Mouse (Mus musculus) heart, embryonic 10.5 days (tissue): ENCODE data around the gene BC049715. TPM values are rescaled to one million over a fixed set of nuclear protein-coding genes. Genes with fewer than 3 reads are reported as not detected.
A peak's percentile ranks its signal among the peaks of the same experiment; 100 is the strongest.
"Not testable (repeated sequence)": the region's sequence is repeated elsewhere in the genome, so short reads cannot be mapped to it uniquely, and the experiment has no call there.

Source experiments
- DNase-seq: peaks from one replicate; pipeline ENCODE4 v3.0.0-alpha.2; 2017; ENCODE audit warnings: low spot score
- H3K27ac ChIP-seq: fragments of 300-500 bp; sonication (generic); 2 replicates; pipeline ENCODE4 v1.5.1; 2016; ENCODE audit warnings: mild to moderate bottlenecking
- H3K27me3 ChIP-seq: fragments of 300-500 bp; sonication (generic); 2 replicates; pipeline ENCODE4 v1.6.1; 2016; ENCODE audit warnings: mild to moderate bottlenecking; ENCODE audit not compliant: poor library complexity, insufficient read depth, severe bottlenecking
- H3K36me3 ChIP-seq: fragments of 300-500 bp; sonication (generic); 2 replicates; pipeline ENCODE4 v1.6.1; 2016; ENCODE audit warnings: mild to moderate bottlenecking, moderate library complexity
- H3K4me1 ChIP-seq: fragments of 300-500 bp; sonication (generic); 2 replicates; pipeline ENCODE4 v1.6.1; 2016; ENCODE audit warnings: mild to moderate bottlenecking
- H3K4me3 ChIP-seq: fragments of 300-500 bp; sonication (generic); 2 replicates; pipeline ENCODE4 v1.5.1; 2016; ENCODE audit warnings: mild to moderate bottlenecking, moderate library complexity
- H3K9me3 ChIP-seq: fragments of 300-500 bp; sonication (generic); 2 replicates; pipeline ENCODE4 v1.6.1; 2016; ENCODE audit warnings: mild to moderate bottlenecking, moderate library complexity
- WGBS: fragments of 180-500 bp; shearing (Covaris S2); methylation state at CpG from one replicate; pipeline ENCODE4 v1.1.7; 2016; 5-methylcytosine and 5-hydroxymethylcytosine counted together
- polyA plus RNA-seq: library from polyadenylated mRNA; unstranded; fragments of >200 nt; fragmentation: Nextera tagmentation; extraction: Ambion mirVana; gene quantifications from 2 replicates; pipeline ENCODE4 v1.2.1, GENCODE M21; 2016

The BC049715 gene
- polyA plus RNA-seq, 1 experiment from 2014 or later, result 2.4 TPM

- Histone ChIP-seq H3K27ac (peak overlapping the region; percentile 89), H3K9me3 (no peaks in the 10 kb centered on the region), H3K4me3 (peak overlapping the region; percentile 48), H3K4me1 (peaks cover 64% of the 10 kb centered on the region), H3K27me3 (no peaks in the 10 kb centered on the region), H3K36me3 (no peaks in the 10 kb centered on the region; the same call in 1 of the 2 replicates)
- 8% methylated on average over 11 of the region's 11 CpGs for WGBS
- no peak for DNase-seq
Observed at GRCm38 (mm10) chr6:136857873-136858260, 30.4 kb downstream of the BC049715 start.

- no peak for DNase-seq
- Histone ChIP-seq H3K27ac (peak overlapping the region; percentile 89), H3K9me3 (no peaks in the 10 kb centered on the region), H3K36me3 (no peaks in the 10 kb centered on the region), H3K4me3 (no peak overlapping the region), H3K27me3 (no peaks in the 10 kb centered on the region), H3K4me1 (peaks cover 63% of the 10 kb centered on the region)
- WGBS, result 27% methylated on average over 8 of the region's 8 CpGs
Observed at GRCm38 (mm10) chr6:136858420-136858819, 31.0 kb downstream of the BC049715 start.

GRCm38 (mm10) chr6:136861020-136861419 is 33.6 kb downstream of the BC049715 start:
- Histone ChIP-seq H3K4me3 (no peak overlapping the region), H3K27me3 (no peaks in the 10 kb centered on the region), H3K4me1 (peaks cover 48% of the 10 kb centered on the region), H3K36me3 (no peaks in the 10 kb centered on the region), H3K27ac (peak overlapping the region; percentile 89; the same call in 1 of the 2 replicates), H3K9me3 (no peaks in the 10 kb centered on the region)
- 49% methylated on average over 9 of the region's 9 CpGs for WGBS
- no peak for DNase-seq

DNA sequence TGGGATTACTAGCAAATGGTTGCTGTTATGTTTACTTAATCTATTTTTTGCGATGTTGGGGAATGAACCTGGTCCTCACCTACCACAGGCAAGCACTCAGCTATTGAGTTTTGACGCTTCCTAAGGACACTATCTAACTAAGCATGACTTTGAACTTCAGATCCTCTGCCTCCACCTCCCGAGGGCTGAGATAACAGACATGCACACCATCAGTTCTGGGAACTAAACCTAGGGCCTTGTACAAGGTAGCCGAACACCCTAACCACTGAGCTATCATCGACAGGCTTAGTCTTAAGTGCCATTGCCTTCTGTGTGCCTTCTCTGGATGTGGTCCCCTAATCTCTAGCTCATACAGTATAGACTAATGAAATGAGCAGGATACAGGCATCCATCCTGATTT is 37.9 kb downstream of the BC049715 start:
- Histone ChIP-seq H3K4me3 (no peak overlapping the region), H3K4me1 (peaks cover 6% of the 10 kb centered on the region), H3K36me3 (no peaks in the 10 kb centered on the region), H3K9me3 (no peaks in the 10 kb centered on the region), H3K27me3 (no peaks in the 10 kb centered on the region), H3K27ac (no peak overlapping the region)
- 76% methylated on average over 5 of the region's 5 CpGs for WGBS
- no peak for DNase-seq

GRCm38 (mm10) chr6:136866150-136866549 is 38.7 kb downstream of the BC049715 start:
- WGBS, result 84% methylated on average over 4 of the region's 4 CpGs
- H3K9me3 ChIP-seq, result no peaks in the 10 kb centered on the region
- H3K27ac ChIP-seq, result 0 out of 2 replicates have a peak overlapping the region, but pooled peaks have one; percentile 19
- no peaks in the 10 kb centered on the region for H3K27me3 ChIP-seq
- DNase-seq, result no peak
- H3K4me1 ChIP-seq, result no peaks in the 10 kb centered on the region; the same call in 1 of the 2 replicates
- H3K4me3 ChIP-seq, result no peak overlapping the region
- no peaks in the 10 kb centered on the region for H3K36me3 ChIP-seq

DNA sequence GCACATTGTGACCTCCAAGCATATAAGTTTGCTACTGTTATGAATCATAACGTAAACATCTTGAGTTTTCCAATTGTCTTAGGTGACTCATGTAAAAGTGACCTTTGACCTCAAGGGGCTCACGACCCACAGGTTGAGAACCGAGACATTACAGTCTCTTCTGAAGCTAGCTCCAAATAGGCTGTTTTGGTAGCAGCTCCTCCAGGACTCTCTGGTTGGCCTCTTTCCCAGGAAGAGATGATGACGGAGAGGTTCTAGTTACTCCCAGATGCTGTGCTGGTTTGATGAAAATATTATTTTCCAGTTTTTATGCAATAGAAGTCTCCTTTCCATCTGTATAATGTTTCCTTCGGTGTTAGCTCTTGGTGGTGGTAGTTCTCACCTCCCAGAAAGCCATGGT is 41.5 kb downstream of the BC049715 start:
- DNase-seq, result no peak
- Histone ChIP-seq H3K27ac (no peak overlapping the region), H3K27me3 (no peaks in the 10 kb centered on the region), H3K9me3 (no peaks in the 10 kb centered on the region), H3K36me3 (no peaks in the 10 kb centered on the region), H3K4me3 (no peak overlapping the region), H3K4me1 (peaks cover 2% of the 10 kb centered on the region; the same call in 1 of the 2 replicates)
- WGBS, result 83% methylated on average over 5 of the region's 5 CpGs

GRCm38 (mm10) chr6:136874599-136874998 is 47.2 kb downstream of the BC049715 start:
- H3K27ac ChIP-seq, result no peak overlapping the region

GRCm38 (mm10) chr6:136875670-136876069 is 48.2 kb downstream of the BC049715 start, which contains the start of gene Mgp:
Gene Mgp (minus strand): TSS chr6:136875823.
- Histone ChIP-seq H3K36me3 (no peaks in the 10 kb centered on the region), H3K9me3 (no peaks in the 10 kb centered on the region), H3K4me1 (peaks cover 16% of the 10 kb centered on the region), H3K27me3 (no peaks in the 10 kb centered on the region), H3K4me3 (peak within 1 kb of the TSS; percentile 16; the same call in 1 of the 2 replicates), H3K27ac (peak within 1 kb of the TSS; percentile 70)
- WGBS, result 36% methylated on average over 9 of the region's 9 CpGs
- no peak for DNase-seq

More at GRCm38 (mm10) chr6:136874599-136874998, 47.2 kb downstream of the BC049715 start:
- WGBS, result 69% methylated on average over 8 of the region's 8 CpGs
- Histone ChIP-seq H3K4me3 (no peak overlapping the region), H3K4me1 (peaks cover 16% of the 10 kb centered on the region), H3K9me3 (no peaks in the 10 kb centered on the region), H3K27me3 (no peaks in the 10 kb centered on the region), H3K36me3 (no peaks in the 10 kb centered on the region)
- DNase-seq, result no peak

GRCm38 (mm10) chr6:136881678-136882077 is 54.3 kb downstream of the BC049715 start:
- no peaks in the 10 kb centered on the region for H3K9me3 ChIP-seq
- no peak for DNase-seq
- H3K27me3 ChIP-seq, result no peaks in the 10 kb centered on the region
- H3K4me1 ChIP-seq, result 0 out of 2 replicates have a peak, but pooled peaks cover 5% of the 10 kb centered on the region
- 63% methylated on average over 8 of the region's 8 CpGs for WGBS
- no peak overlapping the region for H3K4me3 ChIP-seq
- H3K27ac ChIP-seq, result no peak overlapping the region
- H3K36me3 ChIP-seq, result no peaks in the 10 kb centered on the region

DNA sequence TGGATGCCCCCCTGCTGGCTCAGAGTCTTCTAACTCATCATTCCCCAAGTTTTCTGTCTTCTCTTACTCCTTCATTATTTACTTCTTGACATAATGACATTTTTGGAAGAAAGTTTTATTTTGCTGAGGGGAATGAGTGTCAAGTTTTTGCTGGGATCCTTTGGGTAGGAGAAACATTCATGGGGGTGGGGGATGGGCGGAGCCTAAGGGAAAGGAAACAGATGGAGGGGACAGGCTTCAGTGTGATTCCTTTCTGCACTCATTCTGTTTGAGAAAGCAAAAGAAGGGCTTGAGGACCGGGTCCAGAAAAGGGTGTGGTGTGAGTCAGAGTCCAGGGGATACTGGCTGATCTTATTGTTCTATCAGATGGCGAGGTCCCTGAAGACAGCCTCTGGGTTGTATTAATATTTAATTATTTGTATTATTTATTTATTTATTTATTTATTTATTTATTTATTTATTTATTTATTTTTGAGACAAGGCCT is 56.0 kb downstream of the BC049715 start:
- Histone ChIP-seq H3K36me3 (no peaks in the 10 kb centered on the region), H3K4me3 (no peak overlapping the region), H3K4me1 (peaks cover 10% of the 10 kb centered on the region; the same call in 1 of the 2 replicates), H3K27ac (no peak overlapping the region), H3K27me3 (no peaks in the 10 kb centered on the region), H3K9me3 (no peaks in the 10 kb centered on the region)
- 76% methylated on average over 3 of the region's 3 CpGs for WGBS
- DNase-seq, result no peak

DNA sequence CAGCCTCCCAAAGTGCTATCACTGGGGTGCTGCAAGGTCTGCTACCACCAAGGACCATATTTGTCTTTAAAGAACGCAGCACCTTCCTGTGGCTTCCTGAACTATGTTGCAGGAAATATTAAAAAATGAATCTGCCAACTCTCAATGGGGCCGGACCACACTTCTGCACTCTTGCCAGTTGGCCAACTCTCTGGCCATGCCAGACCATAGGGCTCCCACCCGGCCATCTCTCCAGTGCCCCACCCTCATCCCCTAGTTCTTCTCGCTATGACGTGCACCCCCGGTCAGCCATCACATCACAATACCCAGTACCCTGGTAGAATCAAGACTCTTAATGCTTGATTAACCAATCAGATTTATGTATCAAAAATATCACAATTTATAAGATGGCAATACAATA is 56.5 kb downstream of the BC049715 start:
- Histone ChIP-seq H3K27ac (no peak overlapping the region), H3K36me3 (no peaks in the 10 kb centered on the region), H3K4me3 (no peak overlapping the region), H3K9me3 (no peaks in the 10 kb centered on the region), H3K27me3 (no peaks in the 10 kb centered on the region), H3K4me1 (peaks cover 10% of the 10 kb centered on the region; the same call in 1 of the 2 replicates)
- WGBS, result 96% methylated on average over 6 of the region's 6 CpGs
- DNase-seq, result no peak

- DNase-seq, H3K27ac ChIP-seq, H3K4me1 ChIP-seq, H3K36me3 ChIP-seq, H3K27me3 ChIP-seq, H3K4me3 ChIP-seq, H3K9me3 ChIP-seq: not testable (repeated sequence)
- 45% methylated on average over 1 of the region's 1 CpGs for WGBS
Observed at GRCm38 (mm10) chr6:136884766-136885165, 57.3 kb downstream of the BC049715 start.

- DNase-seq, result no peak
- Histone ChIP-seq H3K4me1 (peaks cover 5% of the 10 kb centered on the region; the same call in 1 of the 2 replicates), H3K9me3 (no peaks in the 10 kb centered on the region), H3K4me3 (no peak overlapping the region), H3K27ac (peak overlapping the region; percentile 39; the same call in 1 of the 2 replicates), H3K27me3 (no peaks in the 10 kb centered on the region), H3K36me3 (no peaks in the 10 kb centered on the region)
- 61% methylated on average over 9 of the region's 9 CpGs for WGBS
Observed at GRCm38 (mm10) chr6:136887854-136888253, 60.4 kb downstream of the BC049715 start.

GRCm38 (mm10) chr6:136889067-136889466 is 61.6 kb downstream of the BC049715 start:
- no peak overlapping the region for H3K27ac ChIP-seq
- no peak overlapping the region for H3K4me3 ChIP-seq
- WGBS, result 85% methylated on average over 6 of the region's 6 CpGs

More at GRCm38 (mm10) chr6:136889067-136889466, 61.6 kb downstream of the BC049715 start:
- no peaks in the 10 kb centered on the region for H3K9me3 ChIP-seq
- peaks cover 5% of the 10 kb centered on the region; the same call in 1 of the 2 replicates for H3K4me1 ChIP-seq
- H3K27me3 ChIP-seq, result no peaks in the 10 kb centered on the region
- DNase-seq, result no peak
- no peaks in the 10 kb centered on the region for H3K36me3 ChIP-seq
